Mouse (Mus musculus): ENCODE data around the gene Ucp2. TPM values are rescaled to one million over a fixed set of nuclear protein-coding genes. Genes with fewer than 3 reads are reported as not detected.

Ucp2 gene
- polyA plus RNA-seq, 1 experiment: 1,120 TPM

- 65% methylated on average over 5 of the region's 5 CpGs for WGBS
- H3K36me3 ChIP-seq (ENCODE audit: control insufficient read depth, insufficient read depth, low read length): no peaks in the 10 kb centered on the region
- no peaks in the 10 kb centered on the region for H3K27me3 ChIP-seq (ENCODE audit: control insufficient read depth, insufficient read depth, low read length)
- TF ChIP-seq CTCF (IDR thresholded peaks at IDR 0.05; ENCODE audit: borderline replicate concordance, control insufficient read depth, extremely low read depth, insufficient read depth, low read length, poor library complexity): no peak
- no peak for TF ChIP-seq POLR2A (IDR thresholded peaks at IDR 0.05; ENCODE audit: control insufficient read depth, extremely low read depth, insufficient read depth, low read length, poor library complexity)
- no peak overlapping the region for H3K27ac ChIP-seq (ENCODE audit: control insufficient read depth, insufficient read depth, low read length)
- no peak overlapping the region for H3K4me3 ChIP-seq (ENCODE audit: control insufficient read depth, insufficient read depth, low read length)
- no peak for DNase-seq
- peaks cover 22% of the 10 kb centered on the region for H3K4me1 ChIP-seq (replicated peaks; ENCODE audit: control insufficient read depth, insufficient read depth, low read length)
These were observed 8.6 kb upstream of the Ucp2 start for GRCm38 (mm10) chr7:100484493-100484892.

- Histone ChIP-seq H3K27me3 (ENCODE audit: control insufficient read depth, insufficient read depth, low read length) (no peaks in the 10 kb centered on the region), H3K4me3 (ENCODE audit: control insufficient read depth, insufficient read depth, low read length) (no peak overlapping the region), H3K4me1 (replicated peaks; ENCODE audit: control insufficient read depth, insufficient read depth, low read length) (peaks cover 21% of the 10 kb centered on the region), H3K27ac (ENCODE audit: control insufficient read depth, insufficient read depth, low read length) (peak overlapping the region; percentile 2; the same call in 1 of the 2 replicates), H3K36me3 (ENCODE audit: control insufficient read depth, insufficient read depth, low read length) (no peaks in the 10 kb centered on the region)
- no peak for DNase-seq
- 45% methylated on average over 2 of the region's 2 CpGs for WGBS
- TF ChIP-seq CTCF (IDR thresholded peaks at IDR 0.05; ENCODE audit: borderline replicate concordance, control insufficient read depth, extremely low read depth, insufficient read depth, low read length, poor library complexity) (no peak), POLR2A (IDR thresholded peaks at IDR 0.05; ENCODE audit: control insufficient read depth, extremely low read depth, insufficient read depth, low read length, poor library complexity) (no peak)
These were observed 5.8 kb upstream of the Ucp2 start for GRCm38 (mm10) chr7:100487301-100487700.

- peaks cover 21% of the 10 kb centered on the region for H3K4me1 ChIP-seq (replicated peaks; ENCODE audit: control insufficient read depth, insufficient read depth, low read length)
- TF ChIP-seq POLR2A (IDR thresholded peaks at IDR 0.05; ENCODE audit: control insufficient read depth, extremely low read depth, insufficient read depth, low read length, poor library complexity): no peak
- TF ChIP-seq CTCF (IDR thresholded peaks at IDR 0.05; ENCODE audit: borderline replicate concordance, control insufficient read depth, extremely low read depth, insufficient read depth, low read length, poor library complexity): no peak
- no peak overlapping the region for H3K27ac ChIP-seq (ENCODE audit: control insufficient read depth, insufficient read depth, low read length)
- DNase-seq: no peak
- H3K36me3 ChIP-seq (ENCODE audit: control insufficient read depth, insufficient read depth, low read length): no peaks in the 10 kb centered on the region
- no peaks in the 10 kb centered on the region for H3K27me3 ChIP-seq (ENCODE audit: control insufficient read depth, insufficient read depth, low read length)
- WGBS: 83% methylated on average over 10 of the region's 10 CpGs
- H3K4me3 ChIP-seq (ENCODE audit: control insufficient read depth, insufficient read depth, low read length): no peak overlapping the region
These were observed 4.6 kb upstream of the Ucp2 start for GRCm38 (mm10) chr7:100488474-100489048.

GRCm38 (mm10) chr7:100492391-100493116 is 583 bp upstream of the Ucp2 start:
- Histone ChIP-seq H3K27me3 (ENCODE audit: control insufficient read depth, insufficient read depth, low read length) (no peaks in the 10 kb centered on the region), H3K27ac (ENCODE audit: control insufficient read depth, insufficient read depth, low read length) (peak overlapping the region; percentile 42), H3K36me3 (ENCODE audit: control insufficient read depth, insufficient read depth, low read length) (peaks cover 16% of the 10 kb centered on the region), H3K4me3 (ENCODE audit: control insufficient read depth, insufficient read depth, low read length) (peak overlapping the region; percentile 70), H3K4me1 (replicated peaks; ENCODE audit: control insufficient read depth, insufficient read depth, low read length) (peaks cover 32% of the 10 kb centered on the region)
- WGBS: 1% methylated on average over 36 of the region's 36 CpGs
- TF ChIP-seq CTCF (IDR thresholded peaks at IDR 0.05; ENCODE audit: borderline replicate concordance, control insufficient read depth, extremely low read depth, insufficient read depth, low read length, poor library complexity) (no peak), POLR2A (IDR thresholded peaks at IDR 0.05; ENCODE audit: control insufficient read depth, extremely low read depth, insufficient read depth, low read length, poor library complexity) (no peak)
- peak; percentile 52 for DNase-seq

- Histone ChIP-seq H3K4me3 (ENCODE audit: control insufficient read depth, insufficient read depth, low read length) (peak overlapping the region; percentile 70), H3K4me1 (replicated peaks; ENCODE audit: control insufficient read depth, insufficient read depth, low read length) (peaks cover 30% of the 10 kb centered on the region), H3K27ac (ENCODE audit: control insufficient read depth, insufficient read depth, low read length) (peak overlapping the region; percentile 92), H3K36me3 (ENCODE audit: control insufficient read depth, insufficient read depth, low read length) (peaks cover 28% of the 10 kb centered on the region), H3K27me3 (ENCODE audit: control insufficient read depth, insufficient read depth, low read length) (no peaks in the 10 kb centered on the region)
- TF ChIP-seq CTCF (IDR thresholded peaks at IDR 0.05; ENCODE audit: borderline replicate concordance, control insufficient read depth, extremely low read depth, insufficient read depth, low read length, poor library complexity) (no peak), POLR2A (IDR thresholded peaks at IDR 0.05; ENCODE audit: control insufficient read depth, extremely low read depth, insufficient read depth, low read length, poor library complexity) (no peak)
- 6% methylated on average over 19 of the region's 19 CpGs for WGBS
- DNase-seq: peak; percentile 61
These were observed 612 bp downstream of the Ucp2 start for GRCm38 (mm10) chr7:100493484-100494414.

- no peak for TF ChIP-seq CTCF (IDR thresholded peaks at IDR 0.05; ENCODE audit: borderline replicate concordance, control insufficient read depth, extremely low read depth, insufficient read depth, low read length, poor library complexity)
- no peak for TF ChIP-seq POLR2A (IDR thresholded peaks at IDR 0.05; ENCODE audit: control insufficient read depth, extremely low read depth, insufficient read depth, low read length, poor library complexity)
- peak overlapping the region; percentile 70 for H3K4me3 ChIP-seq (ENCODE audit: control insufficient read depth, insufficient read depth, low read length)
- no peaks in the 10 kb centered on the region for H3K27me3 ChIP-seq (ENCODE audit: control insufficient read depth, insufficient read depth, low read length)
- H3K36me3 ChIP-seq (ENCODE audit: control insufficient read depth, insufficient read depth, low read length): peaks cover 35% of the 10 kb centered on the region
- peak overlapping the region; percentile 92 for H3K27ac ChIP-seq (ENCODE audit: control insufficient read depth, insufficient read depth, low read length)
- WGBS: 13% methylated on average over 7 of the region's 7 CpGs
- DNase-seq: peak; percentile 40
- peaks cover 30% of the 10 kb centered on the region for H3K4me1 ChIP-seq (replicated peaks; ENCODE audit: control insufficient read depth, insufficient read depth, low read length)
These were observed 1.3 kb downstream of the Ucp2 start for GRCm38 (mm10) chr7:100494415-100494831.

Measured in thymus, adult 2 months (tissue).